13 mouse cellular contexts compared by ENCODE assay signal in the genomic region with DNA sequence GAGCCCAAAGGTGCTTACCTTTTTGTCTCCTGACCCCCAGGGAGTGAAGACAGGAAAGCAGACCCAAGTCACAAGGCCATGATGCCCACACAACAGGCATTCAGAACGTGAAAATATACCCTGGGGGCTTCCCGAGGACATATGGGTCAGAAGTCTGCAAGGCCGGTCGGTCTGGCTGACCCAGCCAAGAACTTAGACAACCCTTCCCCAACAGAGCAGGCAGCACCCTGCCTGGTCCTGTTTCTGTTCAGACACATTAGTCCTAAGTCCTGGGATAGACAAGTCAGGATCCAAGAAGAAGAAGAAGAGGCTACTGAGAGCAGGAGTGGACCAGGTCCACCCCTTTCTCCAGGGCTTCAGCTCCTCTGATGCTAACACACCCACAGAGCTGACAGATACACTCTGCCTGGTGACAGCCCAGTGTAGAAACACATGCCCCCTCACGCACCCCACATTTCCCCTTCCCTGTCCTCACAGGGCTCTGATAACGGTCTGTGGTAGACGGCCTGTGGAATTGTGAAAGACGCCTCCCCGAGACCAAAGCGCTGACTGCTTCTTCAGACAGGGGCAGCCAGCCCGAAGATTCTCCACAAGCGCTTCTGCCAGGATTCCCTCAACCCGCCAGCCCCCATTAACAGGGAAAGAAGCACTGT. TPM values are rescaled to one million over a fixed set of nuclear protein-coding genes. Genes with fewer than 3 reads are reported as not detected.
A peak's percentile ranks its signal among the peaks of the same experiment; 100 is the strongest.
DNase-seq lines count a peak whose midpoint lies in the region; ATAC-seq and TF ChIP-seq lines count a peak whose summit lies in the region.
"Had no signal": no experiment of that assay in that cellular context is flagged by ENCODE, and none has a peak within 500 bp of the region (broad histone marks: within the 10 kb centered on the region; RNA-seq: fewer than 3 reads in every experiment).

No protein-coding gene starts in this region.

- H3K27ac ChIP-seq in intestine, postnatal 0 days (ENCODE audit: low read depth, low read length), result no peak overlapping the region
- no peak overlapping the region for H3K27ac ChIP-seq in intestine, embryonic 15.5 days
- H3K27ac ChIP-seq in MEL (ENCODE audit: control insufficient read depth, low read depth, low read length) (peak overlapping the region; percentile 88), macrophage (peak overlapping the region; percentile 73)
- H3K27ac ChIP-seq: left cerebral cortex, adult 2 months; limb, embryonic 15.5 days; midbrain, embryonic 12.5 days had no signal

- peak; percentile 75 for DNase-seq in MEL (ENCODE audit: low read depth, low spot score)
- peak; percentile 9 for DNase-seq in brain, embryonic 14.5 days (ENCODE audit: low read depth)
- no peak for DNase-seq in right cerebral cortex, adult 2 months (ENCODE audit: low spot score in 2 of 2)
- no peak for DNase-seq in retina, embryonic 14.5 days (ENCODE audit: low spot score)
- DNase-seq: heart, postnatal 4 days; kidney, postnatal 36 days had no signal

- H3K9ac ChIP-seq in intestine, postnatal 0 days (ENCODE audit: low read depth, low read length), result 0 out of 2 replicates have a peak overlapping the region, but pooled peaks have one; percentile 7
- H3K9ac ChIP-seq in intestine, embryonic 15.5 days, result no peak overlapping the region
- H3K9ac ChIP-seq in MEL (ENCODE audit: control insufficient read depth, low read depth, low read length, poor library complexity, severe bottlenecking), result peak overlapping the region; percentile 76
- H3K9ac ChIP-seq: limb, embryonic 15.5 days; midbrain, embryonic 12.5 days had no signal

- H3K36me3 ChIP-seq in intestine, postnatal 0 days (ENCODE audit: control insufficient read depth, insufficient read depth), result peaks cover 45% of the 10 kb centered on the region
- H3K36me3 ChIP-seq in intestine, embryonic 15.5 days, result peaks cover 10% of the 10 kb centered on the region; the same call in 1 of the 2 replicates
- H3K36me3 ChIP-seq in MEL (ENCODE audit: control insufficient read depth in 1 of 2, insufficient read depth in 2 of 2, low read length in 2 of 2), result peaks cover 0 to 23% of the 10 kb centered on the region in 2 experiments; a peak in 2 of 4 replicates
- peaks cover 15% of the 10 kb centered on the region for H3K36me3 ChIP-seq in macrophage (ENCODE audit: inconsistent target)

- H3K4me2 ChIP-seq in intestine, postnatal 0 days (replicated peaks; ENCODE audit: low read depth), result no peak overlapping the region
- H3K4me2 ChIP-seq in intestine, embryonic 15.5 days (replicated peaks), result no peak overlapping the region
- H3K4me2 ChIP-seq: limb, embryonic 15.5 days; midbrain, embryonic 12.5 days had no signal

- H3K4me1 ChIP-seq in intestine, postnatal 0 days (replicated peaks; ENCODE audit: control insufficient read depth, insufficient read depth, low read length), result peaks cover 2% of the 10 kb centered on the region
- peaks cover 28% of the 10 kb centered on the region for H3K4me1 ChIP-seq in intestine, embryonic 15.5 days (replicated peaks)
- H3K4me1 ChIP-seq in MEL (ENCODE audit: control insufficient read depth in 1 of 2, insufficient read depth in 2 of 2, low read length in 2 of 2), result peaks cover 9 to 42% of the 10 kb centered on the region in 2 experiments
- H3K4me1 ChIP-seq: midbrain, embryonic 12.5 days had no signal

- no peak for TF ChIP-seq CTCF in intestine, postnatal 0 days (IDR thresholded peaks at IDR 0.05; ENCODE audit: low read depth)
- no peak for TF ChIP-seq CTCF in MEL (IDR thresholded peaks at IDR 0.05 in 2 of 3, conservative IDR thresholded peaks at IDR 0.05 in 1 of 3; ENCODE audit: control insufficient read depth in 1 of 3, insufficient read depth in 1 of 3, low read depth in 2 of 3, low read length in 3 of 3, poor library complexity in 1 of 3, severe bottlenecking in 1 of 3)
- no peak for TF ChIP-seq CTCF in brain, embryonic 14.5 days (IDR thresholded peaks at IDR 0.05; ENCODE audit: borderline replicate concordance, extremely low read depth, insufficient read depth, insufficient read length)

- no peak for ATAC-seq in intestine, postnatal 0 days
- ATAC-seq in intestine, embryonic 15.5 days, result no peak
- ATAC-seq: intestine, embryonic 16.5 days had no signal

- H3K79me2 ChIP-seq in MEL (ENCODE audit: control insufficient read depth, insufficient read depth, low read length, poor library complexity) (peaks cover 2% of the 10 kb centered on the region), macrophage (ENCODE audit: inconsistent target) (peaks cover 36% of the 10 kb centered on the region)

- TF ChIP-seq RAD21 in MEL (IDR thresholded peaks at IDR 0.05; ENCODE audit: low read depth, low read length), result no peak

- no peak overlapping the region for H3K4me3 ChIP-seq in intestine, postnatal 0 days (ENCODE audit: low read depth, low read length)
- H3K4me3 ChIP-seq in intestine, embryonic 15.5 days (replicated peaks), result no peak overlapping the region
- peak overlapping the region; percentile 2 to 60; a peak in 3 of 4 replicates for H3K4me3 ChIP-seq in MEL (ENCODE audit: control insufficient read depth in 1 of 2, insufficient read depth in 1 of 2, low read depth in 2 of 2, low read length in 2 of 2)
- H3K4me3 ChIP-seq in macrophage (ENCODE audit: inconsistent target), result no peak overlapping the region; the same call in 1 of the 2 replicates
- H3K4me3 ChIP-seq: left cerebral cortex, adult 2 months; limb, embryonic 15.5 days; midbrain, embryonic 12.5 days had no signal

- WGBS in intestine, postnatal 0 days, result 64% methylated on average over 13 of the region's 13 CpGs
- WGBS in intestine, embryonic 15.5 days, result 65% methylated on average over 13 of the region's 13 CpGs
- WGBS in macrophage (ENCODE audit: missing documents), result 20% methylated on average over 13 of the region's 13 CpGs

- no peaks in the 10 kb centered on the region for H3K9me3 ChIP-seq in intestine, postnatal 0 days (ENCODE audit: control insufficient read depth)
- H3K9me3 ChIP-seq in intestine, embryonic 15.5 days, result no peaks in the 10 kb centered on the region
- no peaks in the 10 kb centered on the region for H3K9me3 ChIP-seq in MEL (replicated peaks; ENCODE audit: insufficient read depth, low read length)
- H3K9me3 ChIP-seq: limb, embryonic 15.5 days; midbrain, embryonic 12.5 days had no signal

- H3K27me3 ChIP-seq in intestine, postnatal 0 days (replicated peaks; ENCODE audit: control insufficient read depth, insufficient read depth, low read length), result no peaks in the 10 kb centered on the region
- no peaks in the 10 kb centered on the region for H3K27me3 ChIP-seq in intestine, embryonic 15.5 days (replicated peaks)
- H3K27me3 ChIP-seq in MEL (ENCODE audit: control insufficient read depth in 1 of 2, insufficient read depth in 2 of 2, low read length in 2 of 2), result no peaks in the 10 kb centered on the region
- H3K27me3 ChIP-seq: limb, embryonic 15.5 days; midbrain, embryonic 12.5 days had no signal

- TF ChIP-seq EP300 in MEL (IDR thresholded peaks at IDR 0.05; ENCODE audit: low read depth in 1 of 2, low read length in 2 of 2), result peak; percentile 41 to 47; a peak in 3 of 4 replicates

- TF ChIP-seq POLR2A in MEL (IDR thresholded peaks at IDR 0.05; ENCODE audit: control insufficient read depth in 1 of 2, insufficient read depth in 1 of 2, low read depth in 1 of 2, low read length in 2 of 2, poor library complexity in 1 of 2), result no peak
- TF ChIP-seq POLR2A in brain, embryonic 14.5 days (IDR thresholded peaks at IDR 0.05; ENCODE audit: borderline replicate concordance, extremely low read depth, insufficient read depth, insufficient read length, poor library complexity, severe bottlenecking), result no peak

TF ChIP-seq in MEL, 35 proteins besides CTCF, POLR2A, EP300 and RAD21 (continues in another document):
- TF ChIP-seq MAZ (IDR thresholded peaks at IDR 0.05; ENCODE audit: low read depth, low read length), result 0 out of 2 replicates have a peak, but pooled peaks have one; percentile 61
- 0 out of 2 replicates have a peak, but pooled peaks have one; percentile 10 for TF ChIP-seq NELFE (IDR thresholded peaks at IDR 0.05; ENCODE audit: low read depth, low read length)
- TF ChIP-seq GATA1 (IDR thresholded peaks at IDR 0.05; ENCODE audit: low read depth, low read length), result peak; percentile 46; the same call in 1 of the 2 replicates
- TF ChIP-seq RCOR1 (IDR thresholded peaks at IDR 0.05; ENCODE audit: low read depth, low read length), result 0 out of 2 replicates have a peak, but pooled peaks have one; percentile 41
- TF ChIP-seq ELF1 (IDR thresholded peaks at IDR 0.05; ENCODE audit: low read depth, low read length), result 0 out of 2 replicates have a peak, but pooled peaks have one; percentile 0
- TF ChIP-seq MYB (IDR thresholded peaks at IDR 0.05; ENCODE audit: low read depth, low read length), result no peak
- TF ChIP-seq KAT2A (conservative IDR thresholded peaks at IDR 0.05; ENCODE audit: low read depth, low read length), result no peak
- TF ChIP-seq MYC (IDR thresholded peaks at IDR 0.05; ENCODE audit: low read depth, low read length), result no peak
- no peak for TF ChIP-seq JUND (IDR thresholded peaks at IDR 0.05; ENCODE audit: low read depth, low read length)
- no peak for TF ChIP-seq ZMIZ1 (IDR thresholded peaks at IDR 0.05; ENCODE audit: low read depth, low read length)
- peak; percentile 65 for TF ChIP-seq SIN3A (IDR thresholded peaks at IDR 0.05; ENCODE audit: low read length)
- no peak for TF ChIP-seq MEF2A (IDR thresholded peaks at IDR 0.05; ENCODE audit: extremely low read depth, insufficient replicate concordance, low read depth, low read length, poor library complexity, severe bottlenecking)
- TF ChIP-seq ZNF384 (IDR thresholded peaks at IDR 0.05; ENCODE audit: low read depth, low read length), result no peak
- TF ChIP-seq USF1 (IDR thresholded peaks at IDR 0.05; ENCODE audit: low read depth, low read length), result no peak
- no peak for TF ChIP-seq USF2 (IDR thresholded peaks at IDR 0.05; ENCODE audit: borderline replicate concordance in 1 of 2, insufficient read depth in 1 of 2, low read depth in 1 of 2, low read length in 2 of 2)
- TF ChIP-seq UBTF (IDR thresholded peaks at IDR 0.05; ENCODE audit: borderline replicate concordance, insufficient read depth, low read depth, low read length), result no peak

RNA-seq across cellular contexts. Expression of gene Rps6ka1, which starts 12.6 kb away (rescaled TPM):
- polyA plus RNA-seq in intestine, postnatal 0 days (2015; fragmentation: Nextera tagmentation; extraction: Ambion mirVana), result 86.2 and 88.8 TPM in 2 replicates
- 124 and 133 TPM in 2 replicates for polyA plus RNA-seq in intestine, embryonic 15.5 days (2015; fragmentation: Nextera tagmentation; extraction: Ambion mirVana)
- 45.3 and 45.7 TPM in 2 replicates for total RNA-seq in MEL (2012; rRNA removed)
- polyA plus RNA-seq in MEL (2012; ENCODE audit: insufficient read depth in 1 of 2, insufficient read length in 2 of 2, low read depth in 1 of 2, low replicate concordance in 2 of 2, missing spikeins in 1 of 2) (10 to 100 TPM in 1 of 2 experiments, not detected in 1; 68.9 TPM), macrophage (2018) (43.0 to 72.5 TPM (median 71.4 TPM) in 3 replicates)
- 15.8 and 20.1 TPM in 2 replicates for polyA plus RNA-seq in brain, embryonic 14.5 days (2012; rRNA removed)
- 100 to 1,000 TPM in 8 of 26 experiments, 10 to 100 TPM in 18; 33.6 to 141 (median 81.5) TPM for total RNA-seq in macrophage (2018; cell fraction: chromatin; rRNA removed)
- total RNA-seq in macrophage (2018; cell fraction: cytosol; rRNA removed), result 100 to 1,000 TPM in 4 of 26 experiments, 10 to 100 TPM in 22; 34.2 to 113 (median 67.1) TPM
- total RNA-seq in macrophage (2018; cell fraction: nucleus; rRNA removed), result 100 to 1,000 TPM in 1 of 26 experiments, 10 to 100 TPM in 25; 25.2 to 119 (median 61.8) TPM

Comparison
In these comparisons a context has a peak if more than half of its experiments do, and no peak if none do; other contexts are left out.
1. H3K27ac ChIP-seq: peak in MEL (single experiment) and macrophage (single experiment); none in intestine, postnatal 0 days (single experiment) and intestine, embryonic 15.5 days (single experiment).
2. H3K4me3 ChIP-seq: peak in MEL (2 of 2); none in intestine, postnatal 0 days (single experiment), intestine, embryonic 15.5 days (single experiment) and macrophage (single experiment).
3. DNase-seq: peak in MEL (single experiment) and brain, embryonic 14.5 days (single experiment); none in right cerebral cortex, adult 2 months (0 of 2) and retina, embryonic 14.5 days (single experiment).